Mouse (Mus musculus) heart, postnatal 0 days (tissue): ENCODE data around the gene Sdk2.

Source experiments
- CTCF ChIP-seq: IDR thresholded peaks from 2 replicates; pipeline ENCODE4 v1.5.1; 2016; ENCODE audit warnings: antibody characterized with exemption, control low read depth, low read depth
- EP300 ChIP-seq: IDR thresholded peaks from 2 replicates; pipeline ENCODE4 v1.6.1; 2016; ENCODE audit warnings: antibody characterized with exemption, low read depth

DNA sequence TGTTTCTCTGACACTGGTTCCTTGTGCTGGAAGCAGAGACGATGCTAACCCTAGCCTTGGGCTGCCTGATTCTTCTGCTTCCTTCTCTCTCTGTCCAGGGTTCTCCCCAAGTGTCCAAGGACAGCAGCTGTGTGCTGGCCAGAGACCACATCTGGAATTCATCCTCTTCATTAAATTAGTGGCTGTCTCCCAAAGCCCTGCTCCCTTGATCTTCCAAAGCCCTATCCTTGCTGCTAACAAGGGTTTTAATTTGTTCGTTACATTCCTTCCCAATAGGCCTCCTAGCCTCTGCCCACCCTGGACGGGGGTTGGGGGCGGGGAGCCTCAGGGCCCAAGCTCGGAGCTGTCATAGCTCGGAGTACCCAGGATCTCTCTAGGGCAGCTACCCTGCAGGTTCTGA, 38.3 kb downstream of the Sdk2 start:
- no peak for TF ChIP-seq CTCF
- TF ChIP-seq EP300, result no peak
